ENCODE assay signal across 8 mouse cellular contexts in the genomic region with DNA sequence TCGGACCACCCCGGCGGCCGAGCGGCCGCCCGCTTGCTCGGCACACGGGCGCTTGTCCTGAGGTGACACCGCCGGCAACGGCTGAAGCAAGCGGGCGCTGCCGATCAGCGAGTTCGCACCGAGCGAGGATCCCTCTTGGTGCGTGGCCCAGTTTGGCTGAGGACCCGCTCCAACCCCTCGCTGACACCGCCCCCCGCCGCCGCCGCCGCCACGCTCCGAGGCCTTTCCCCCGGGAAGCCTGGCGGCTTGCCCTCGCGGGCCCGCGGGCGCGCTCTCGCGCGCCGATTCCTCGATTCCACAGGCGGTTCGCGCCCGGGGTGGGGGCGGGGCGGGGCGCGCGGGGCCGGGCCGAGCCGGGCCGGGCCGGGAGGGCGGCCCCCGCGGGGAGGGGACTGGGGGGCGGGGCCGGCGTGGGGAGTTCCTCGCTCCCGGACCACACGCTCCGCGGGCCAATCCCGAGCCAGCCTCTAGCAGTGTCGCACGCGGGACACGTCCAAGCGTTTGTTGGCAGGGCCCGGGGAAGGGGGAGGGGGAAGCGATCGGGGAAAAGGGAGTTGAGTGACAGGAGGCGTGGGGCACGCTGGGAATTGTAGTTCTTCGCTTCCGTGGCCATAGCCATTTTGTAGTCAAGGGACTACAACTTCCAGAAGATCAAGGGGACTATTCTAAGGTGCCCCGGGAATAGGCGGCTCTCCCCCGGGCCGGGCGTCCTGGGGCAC. TPM values are rescaled to one million over a fixed set of nuclear protein-coding genes. Genes with fewer than 3 reads are reported as not detected.
A peak's percentile ranks its signal among the peaks of the same experiment; 100 is the strongest.
DNase-seq lines count a peak whose midpoint lies in the region; ATAC-seq lines count a peak whose summit lies in the region.

No protein-coding gene starts in this region.

- peak; percentile 99 for DNase-seq in adipocyte (ENCODE audit: low spot score)
- DNase-seq in embryo, embryonic 10 days (ENCODE audit: low spot score) = peak; percentile 99
- peak; percentile 99 for DNase-seq in gastrocnemius, postnatal 10 days
- peak; percentile 99 for DNase-seq in induced T-regulatory cell, adult 2 months (ENCODE audit: low read depth)
- peak; percentile 98 to 100 for DNase-seq in left cerebral cortex, adult 9 months (ENCODE audit: low spot score in 2 of 2)
- peak; percentile 99 for DNase-seq in right cerebral cortex, postnatal 14 days
- DNase-seq in urinary bladder, postnatal 36 days (ENCODE audit: low spot score in 2 of 2) = peak; percentile 99 to 100

- ATAC-seq in megakaryocyte progenitor cell, adult 5-6 weeks (replicated peaks; ENCODE audit: poor library complexity) = peak; percentile 77

RNA-seq across cellular contexts. Expression of a gene that starts 1.0 kb away (rescaled TPM):
- total RNA-seq in gastrocnemius, postnatal 10 days (2021) = 10 to 100 TPM; 51.7 to 61.3 TPM
- total RNA-seq in megakaryocyte progenitor cell, adult 5-6 weeks (2015) = 31.8 and 40.3 TPM in 2 replicates
- 32.5 and 50.2 TPM in 2 replicates for total RNA-seq in megakaryocyte progenitor cell, adult 5-6 weeks (2017)

Comparison
In these comparisons a context has a peak if more than half of its experiments do, and no peak if none do; other contexts are left out.
1. Peak in every context shown above with its lines: DNase-seq and ATAC-seq.